Mouse (Mus musculus): Measurements from ENCODE around the gene Dhx40. TPM values are rescaled to one million over a fixed set of nuclear protein-coding genes. Genes with fewer than 3 reads are reported as not detected.

Gene Dhx40
- polyA plus RNA-seq (2015; fragmentation: Nextera tagmentation; extraction: Ambion mirVana): 9.7 and 11.2 TPM in 2 replicates

GRCm38 (mm10) chr11:86807505-86807989 is at the start of gene Dhx40:
TSS of gene Dhx40 (minus strand) at chr11:86807746.

GRCm38 (mm10) chr11:86757480-86758371 is 49.8 kb downstream of the Dhx40 start, which contains the start of gene Cltc:
TSS of gene Cltc (minus strand) at chr11:86757565.

Other genes starting within 250 kb of the Dhx40 start
- gene Vmp1, start 123.9 kb downstream of the Dhx40 start, polyA plus RNA-seq (2015; fragmentation: Nextera tagmentation; extraction: Ambion mirVana): 60.4 and 75.6 TPM in 2 replicates
- 14.0 and 14.3 TPM in 2 replicates for gene Ptrh2, start 123.8 kb downstream of the Dhx40 start, polyA plus RNA-seq (2015; fragmentation: Nextera tagmentation; extraction: Ambion mirVana)
- 56.6 and 59.6 TPM in 2 replicates for gene Cltc, start 50.2 kb downstream of the Dhx40 start, polyA plus RNA-seq (2015; fragmentation: Nextera tagmentation; extraction: Ambion mirVana)
- 6.3 and 6.4 TPM in 2 replicates for gene Ypel2, start 186.0 kb upstream of the Dhx40 start, polyA plus RNA-seq (2015; fragmentation: Nextera tagmentation; extraction: Ambion mirVana)